Mouse (Mus musculus): Measurements from ENCODE around the gene Ss18l1. TPM values are rescaled to one million over a fixed set of nuclear protein-coding genes. Genes with fewer than 3 reads are reported as not detected.

Ss18l1 gene
- polyA plus RNA-seq, 1 experiment from 2014 or later = 5.5 TPM

GRCm38 (mm10) chr2:180042858-180043515 is 678 bp downstream of the Ss18l1 start:
- H3K36me3 ChIP-seq (ENCODE audit: control insufficient read depth, insufficient read depth, low read length) = peaks cover 8% of the 10 kb centered on the region
- peak; percentile 58 for ATAC-seq (ENCODE audit: insufficient number of reproducible peaks, low FRiP score, low TSS enrichment, low read depth)
- peak overlapping the region; percentile 70 for H3K27ac ChIP-seq (replicated peaks; ENCODE audit: low read depth, low read length)
- H3K4me1 ChIP-seq (ENCODE audit: control insufficient read depth, insufficient read depth, low read length) = peaks cover 15% of the 10 kb centered on the region
- peak; percentile 77 for DNase-seq (ENCODE audit: low spot score)
- under 1% methylated on average over 63 of the region's 66 CpGs for WGBS
- no peaks in the 10 kb centered on the region for H3K27me3 ChIP-seq (ENCODE audit: control insufficient read depth, insufficient read depth, low read length)
- H3K4me3 ChIP-seq (ENCODE audit: low read depth, low read length) = peak overlapping the region; percentile 94
- no peaks in the 10 kb centered on the region for H3K9me3 ChIP-seq (ENCODE audit: control insufficient read depth, low read length)
- H3K9ac ChIP-seq (ENCODE audit: low read length) = peak overlapping the region; percentile 90
- H3K4me2 ChIP-seq (ENCODE audit: low read depth, severe bottlenecking) = peak overlapping the region; percentile 83

DNA sequence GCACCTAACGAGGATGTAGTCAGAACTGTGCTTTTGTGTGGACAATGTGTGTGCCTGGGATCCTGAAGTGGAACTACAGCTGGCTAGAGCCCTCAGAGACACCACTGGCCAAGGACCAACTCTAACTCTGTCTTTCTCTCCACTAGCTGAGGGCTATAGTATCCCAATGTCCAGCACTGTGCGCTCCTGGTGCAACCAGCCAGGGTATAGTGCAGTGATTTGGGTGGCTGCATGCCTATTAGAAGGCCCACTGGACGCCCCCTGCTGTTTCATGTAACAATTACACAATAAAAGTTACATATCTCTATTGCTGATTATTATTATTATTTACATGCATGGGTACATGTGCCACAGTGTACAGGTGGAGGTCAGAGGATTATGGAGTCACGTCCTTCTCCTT is 3.0 kb downstream of the Ss18l1 start:
- WGBS = 58% methylated on average over 4 of the region's 4 CpGs
- Histone ChIP-seq H3K4me1 (ENCODE audit: control insufficient read depth, insufficient read depth, low read length) (peaks cover 15% of the 10 kb centered on the region), H3K36me3 (ENCODE audit: control insufficient read depth, insufficient read depth, low read length) (no peaks in the 10 kb centered on the region), H3K9ac (ENCODE audit: low read length) (no peak overlapping the region), H3K4me2 (ENCODE audit: low read depth, severe bottlenecking) (no peak overlapping the region), H3K27me3 (ENCODE audit: control insufficient read depth, insufficient read depth, low read length) (no peaks in the 10 kb centered on the region), H3K9me3 (ENCODE audit: control insufficient read depth, low read length) (no peaks in the 10 kb centered on the region), H3K4me3 (ENCODE audit: low read depth, low read length) (no peak overlapping the region), H3K27ac (replicated peaks; ENCODE audit: low read depth, low read length) (no peak overlapping the region)
- no peak for ATAC-seq (ENCODE audit: insufficient number of reproducible peaks, low FRiP score, low TSS enrichment, low read depth)
- DNase-seq (ENCODE audit: low spot score) = no peak

GRCm38 (mm10) chr2:180047580-180047979 is 5.3 kb downstream of the Ss18l1 start:
- Histone ChIP-seq H3K27ac (replicated peaks; ENCODE audit: low read depth, low read length) (no peak overlapping the region), H3K9me3 (ENCODE audit: control insufficient read depth, low read length) (no peaks in the 10 kb centered on the region), H3K4me3 (ENCODE audit: low read depth, low read length) (no peak overlapping the region), H3K9ac (ENCODE audit: low read length) (no peak overlapping the region), H3K36me3 (ENCODE audit: control insufficient read depth, insufficient read depth, low read length) (no peaks in the 10 kb centered on the region), H3K4me1 (ENCODE audit: control insufficient read depth, insufficient read depth, low read length) (peaks cover 6% of the 10 kb centered on the region), H3K4me2 (ENCODE audit: low read depth, severe bottlenecking) (no peak overlapping the region), H3K27me3 (ENCODE audit: control insufficient read depth, insufficient read depth, low read length) (no peaks in the 10 kb centered on the region)
- ATAC-seq (ENCODE audit: insufficient number of reproducible peaks, low FRiP score, low TSS enrichment, low read depth) = no peak
- WGBS = 91% methylated on average over 3 of the region's 3 CpGs
- DNase-seq (ENCODE audit: low spot score) = no peak

DNA sequence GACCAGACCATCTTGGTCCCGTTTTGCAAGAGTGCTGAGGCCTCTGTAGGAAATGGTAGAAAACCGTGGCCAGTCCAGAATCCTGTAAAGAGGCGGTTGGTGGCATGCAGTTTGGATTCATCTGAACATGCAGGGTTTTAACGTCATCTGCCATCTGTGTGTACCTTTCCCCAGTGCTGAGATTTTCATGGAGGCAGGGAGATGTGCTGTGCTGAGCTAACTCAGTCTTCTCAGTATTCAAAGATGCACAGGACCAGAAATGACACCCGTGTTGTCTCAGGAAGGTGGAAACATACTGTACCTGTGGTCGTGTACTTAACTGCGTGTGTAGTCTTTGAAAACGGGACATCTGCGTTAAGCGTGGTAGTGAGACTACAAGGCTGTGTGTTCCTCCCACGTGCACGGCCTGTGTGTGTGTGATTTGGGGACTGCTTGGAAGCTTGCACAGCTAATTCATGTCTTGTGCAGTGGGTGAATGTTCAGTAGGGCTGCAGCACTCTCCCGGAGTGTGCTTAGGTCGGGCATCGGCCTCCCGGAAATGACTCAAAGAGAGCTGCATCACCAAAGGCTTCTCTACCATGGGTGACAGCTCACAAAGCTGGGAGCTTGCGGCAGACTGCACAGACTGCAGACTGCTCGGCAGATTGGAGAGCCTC is 5.8 kb downstream of the Ss18l1 start:
- 93% methylated on average over 18 of the region's 18 CpGs for WGBS

GRCm38 (mm10) chr2:180050986-180051385 is 8.7 kb downstream of the Ss18l1 start:
- Histone ChIP-seq H3K4me2 (ENCODE audit: low read depth, severe bottlenecking) (no peak overlapping the region), H3K27ac (replicated peaks; ENCODE audit: low read depth, low read length) (no peak overlapping the region), H3K27me3 (ENCODE audit: control insufficient read depth, insufficient read depth, low read length) (no peaks in the 10 kb centered on the region), H3K9me3 (ENCODE audit: control insufficient read depth, low read length) (no peaks in the 10 kb centered on the region), H3K36me3 (ENCODE audit: control insufficient read depth, insufficient read depth, low read length) (peaks cover 6% of the 10 kb centered on the region; the same call in 1 of the 2 replicates), H3K4me1 (ENCODE audit: control insufficient read depth, insufficient read depth, low read length) (no peaks in the 10 kb centered on the region), H3K9ac (ENCODE audit: low read length) (no peak overlapping the region), H3K4me3 (ENCODE audit: low read depth, low read length) (no peak overlapping the region)
- DNase-seq (ENCODE audit: low spot score) (peak; percentile 90), ATAC-seq (ENCODE audit: insufficient number of reproducible peaks, low FRiP score, low TSS enrichment, low read depth) (no peak)
- 26% methylated on average over 5 of the region's 5 CpGs for WGBS

More for the DNA sequence above, 5.8 kb downstream of the Ss18l1 start:
- DNase-seq (ENCODE audit: low spot score) (no peak), ATAC-seq (ENCODE audit: insufficient number of reproducible peaks, low FRiP score, low TSS enrichment, low read depth) (no peak)
- Histone ChIP-seq H3K27ac (replicated peaks; ENCODE audit: low read depth, low read length) (no peak overlapping the region), H3K36me3 (ENCODE audit: control insufficient read depth, insufficient read depth, low read length) (no peaks in the 10 kb centered on the region), H3K9ac (ENCODE audit: low read length) (no peak overlapping the region), H3K9me3 (ENCODE audit: control insufficient read depth, low read length) (no peaks in the 10 kb centered on the region), H3K27me3 (ENCODE audit: control insufficient read depth, insufficient read depth, low read length) (no peaks in the 10 kb centered on the region), H3K4me3 (ENCODE audit: low read depth, low read length) (no peak overlapping the region), H3K4me1 (ENCODE audit: control insufficient read depth, insufficient read depth, low read length) (peaks cover 6% of the 10 kb centered on the region), H3K4me2 (ENCODE audit: low read depth, severe bottlenecking) (no peak overlapping the region)

DNA sequence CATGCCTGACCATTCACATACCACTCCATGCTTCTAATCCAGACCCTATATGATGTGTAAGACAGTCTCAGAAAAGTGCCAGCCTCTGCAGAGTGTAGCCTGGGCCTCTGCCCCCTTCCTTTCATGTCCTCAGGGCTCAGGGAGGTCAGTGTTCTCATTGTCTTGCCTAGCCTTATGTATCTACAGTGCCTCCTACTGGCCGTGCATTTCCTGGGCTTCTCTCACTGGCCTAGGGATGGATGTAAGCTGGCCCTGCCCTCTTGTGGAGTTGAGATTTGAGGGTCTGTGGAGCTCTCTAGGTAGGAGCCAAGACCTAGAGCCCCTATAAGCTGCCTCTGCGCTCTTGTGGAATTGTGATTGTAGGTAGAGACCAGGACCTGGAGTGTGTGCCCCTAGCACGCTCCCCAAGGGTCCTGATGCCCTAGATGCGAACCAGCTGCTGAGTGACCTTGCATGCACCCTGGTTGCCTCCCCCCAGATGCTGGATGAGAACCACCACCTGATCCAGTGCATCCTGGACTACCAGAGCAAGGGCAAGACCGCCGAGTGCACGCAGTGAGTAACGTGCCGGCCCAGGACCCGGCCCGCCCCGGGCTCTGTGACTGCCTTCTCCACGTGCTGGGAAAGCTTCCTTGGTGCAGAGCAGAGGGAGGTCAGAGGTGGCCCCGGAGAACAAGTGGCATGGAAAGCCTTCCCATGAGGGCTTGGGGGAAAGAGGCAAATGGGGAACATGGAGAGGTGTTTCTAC is 9.9 kb downstream of the Ss18l1 start:
- Histone ChIP-seq H3K4me2 (ENCODE audit: low read depth, severe bottlenecking) (no peak overlapping the region), H3K27ac (replicated peaks; ENCODE audit: low read depth, low read length) (no peak overlapping the region), H3K36me3 (ENCODE audit: control insufficient read depth, insufficient read depth, low read length) (peaks cover 10% of the 10 kb centered on the region; the same call in 1 of the 2 replicates), H3K9me3 (ENCODE audit: control insufficient read depth, low read length) (no peaks in the 10 kb centered on the region), H3K27me3 (ENCODE audit: control insufficient read depth, insufficient read depth, low read length) (no peaks in the 10 kb centered on the region), H3K4me1 (ENCODE audit: control insufficient read depth, insufficient read depth, low read length) (no peaks in the 10 kb centered on the region), H3K9ac (ENCODE audit: low read length) (no peak overlapping the region), H3K4me3 (ENCODE audit: low read depth, low read length) (no peak overlapping the region)
- DNase-seq (ENCODE audit: low spot score) (no peak), ATAC-seq (ENCODE audit: insufficient number of reproducible peaks, low FRiP score, low TSS enrichment, low read depth) (no peak)
- WGBS = 93% methylated on average over 14 of the region's 14 CpGs

- Histone ChIP-seq H3K4me3 (ENCODE audit: low read depth, low read length) (no peak overlapping the region), H3K27ac (replicated peaks; ENCODE audit: low read depth, low read length) (no peak overlapping the region), H3K36me3 (ENCODE audit: control insufficient read depth, insufficient read depth, low read length) (peaks cover 17% of the 10 kb centered on the region; the same call in 1 of the 2 replicates), H3K27me3 (ENCODE audit: control insufficient read depth, insufficient read depth, low read length) (no peaks in the 10 kb centered on the region), H3K9me3 (ENCODE audit: control insufficient read depth, low read length) (no peaks in the 10 kb centered on the region), H3K9ac (ENCODE audit: low read length) (no peak overlapping the region), H3K4me1 (ENCODE audit: control insufficient read depth, insufficient read depth, low read length) (no peaks in the 10 kb centered on the region), H3K4me2 (ENCODE audit: low read depth, severe bottlenecking) (no peak overlapping the region)
- ATAC-seq (ENCODE audit: insufficient number of reproducible peaks, low FRiP score, low TSS enrichment, low read depth) (no peak), DNase-seq (ENCODE audit: low spot score) (no peak)
- WGBS = 95% methylated on average over 9 of the region's 9 CpGs
These were observed 10.7 kb downstream of the Ss18l1 start for GRCm38 (mm10) chr2:180053001-180053400.

- H3K9ac ChIP-seq (ENCODE audit: low read length) = no peak overlapping the region
- H3K4me1 ChIP-seq (ENCODE audit: control insufficient read depth, insufficient read depth, low read length) = no peaks in the 10 kb centered on the region
- no peaks in the 10 kb centered on the region for H3K27me3 ChIP-seq (ENCODE audit: control insufficient read depth, insufficient read depth, low read length)
- H3K36me3 ChIP-seq (ENCODE audit: control insufficient read depth, insufficient read depth, low read length) = peaks cover 20% of the 10 kb centered on the region
- 93% methylated on average over 11 of the region's 11 CpGs for WGBS
- no peak overlapping the region for H3K27ac ChIP-seq (replicated peaks; ENCODE audit: low read depth, low read length)
- no peak for ATAC-seq (ENCODE audit: insufficient number of reproducible peaks, low FRiP score, low TSS enrichment, low read depth)
- no peak overlapping the region for H3K4me2 ChIP-seq (ENCODE audit: low read depth, severe bottlenecking)
- no peak overlapping the region for H3K4me3 ChIP-seq (ENCODE audit: low read depth, low read length)
- no peaks in the 10 kb centered on the region for H3K9me3 ChIP-seq (ENCODE audit: control insufficient read depth, low read length)
- no peak for DNase-seq (ENCODE audit: low spot score)
These were observed 21.2 kb downstream of the Ss18l1 start for GRCm38 (mm10) chr2:180063338-180064131.
